Mouse (Mus musculus) testis, adult 2 months (tissue): ENCODE measurements at regions not wholly inside any gene's neighbourhood (a gene's known extent, or its start where the extent isn't known, plus 50 kb on each side); places are given as distances from the start of the nearest gene placed in this dataset.

Source experiments
- CTCF ChIP-seq: fragments of 200-500 bp; IDR thresholded peaks from 2 replicates; pipeline ENCODE4 v1.5.1; 2012; ENCODE audit warnings: low read depth, mild to moderate bottlenecking, inconsistent platforms, low read length, moderate library complexity; ENCODE audit not compliant: control insufficient read depth, insufficient read depth, insufficient replicate concordance
- POLR2A ChIP-seq: fragments of 200-500 bp; IDR thresholded peaks from 2 replicates; pipeline ENCODE4 v1.6.1; 2012; ENCODE audit warnings: low read depth, mild to moderate bottlenecking, inconsistent platforms, low read length, moderate library complexity; ENCODE audit not compliant: control insufficient read depth

DNA sequence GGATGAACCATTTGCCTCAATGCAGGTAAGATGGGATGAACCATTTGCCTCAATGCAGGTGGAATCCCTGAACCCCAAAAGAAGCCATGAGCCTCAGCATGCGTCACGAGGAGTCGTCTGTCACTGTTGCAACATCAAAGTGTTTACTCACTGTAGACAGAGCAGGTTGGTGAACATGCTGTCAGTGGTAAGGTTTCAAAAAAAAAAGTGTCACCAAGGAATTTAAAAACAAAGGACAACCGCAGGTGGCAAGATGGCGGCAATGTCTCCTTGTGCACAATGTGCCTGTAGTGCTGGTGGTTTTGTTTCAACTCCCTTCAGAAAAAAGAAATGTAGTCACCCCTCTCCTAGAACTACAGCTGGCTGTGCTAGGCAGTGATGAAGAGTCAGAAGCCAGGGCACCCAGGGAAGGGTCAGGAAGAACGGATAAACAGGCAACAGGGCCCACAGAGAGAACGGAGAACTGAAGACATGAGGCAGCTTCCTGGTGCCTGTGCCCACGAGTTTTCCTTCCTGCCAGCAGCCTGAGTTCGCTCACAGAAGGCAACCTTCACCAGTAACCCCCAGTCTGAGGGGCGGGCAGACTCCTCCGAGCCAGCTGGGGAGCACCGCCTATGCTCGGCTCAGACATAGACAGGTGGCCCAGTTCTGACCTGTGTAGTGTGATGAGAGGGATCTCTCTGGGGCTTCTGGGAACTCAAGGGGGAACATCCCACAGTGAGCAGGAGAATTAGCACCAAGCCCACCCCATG lies 223.9 kb downstream of the Bcl11b start:
- no peak for TF ChIP-seq CTCF
- no peak for TF ChIP-seq POLR2A
